Mouse (Mus musculus): ENCODE measurements around the gene Krt32.

The Krt32 gene

DNA sequence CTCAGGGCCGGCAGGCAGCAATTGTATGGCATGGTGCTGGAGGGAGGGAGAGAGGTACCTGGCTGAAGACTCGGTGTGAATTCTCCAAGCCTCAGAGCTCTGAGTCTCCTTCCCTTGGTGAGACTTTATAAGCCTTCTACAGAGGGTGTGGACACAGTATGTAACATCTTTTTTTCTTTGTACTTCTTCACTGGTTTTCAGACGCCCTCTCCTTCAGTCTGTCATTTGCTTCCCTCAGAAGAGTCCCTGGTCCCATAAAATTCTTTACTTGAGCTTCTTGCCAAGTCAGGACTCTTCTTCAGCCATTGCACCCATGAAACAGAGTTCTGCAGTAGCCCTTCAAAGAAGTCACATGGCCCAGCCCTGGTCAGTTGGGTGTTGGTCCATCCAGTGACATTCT, 37.6 kb downstream of the Krt32 start, which contains the start of gene Krt31:
Krt31 (minus strand) TSS at position 101 of the 400 bp plus-strand sequence.
- DNase-seq (ENCODE audit: low read depth) = no peak

DNA sequence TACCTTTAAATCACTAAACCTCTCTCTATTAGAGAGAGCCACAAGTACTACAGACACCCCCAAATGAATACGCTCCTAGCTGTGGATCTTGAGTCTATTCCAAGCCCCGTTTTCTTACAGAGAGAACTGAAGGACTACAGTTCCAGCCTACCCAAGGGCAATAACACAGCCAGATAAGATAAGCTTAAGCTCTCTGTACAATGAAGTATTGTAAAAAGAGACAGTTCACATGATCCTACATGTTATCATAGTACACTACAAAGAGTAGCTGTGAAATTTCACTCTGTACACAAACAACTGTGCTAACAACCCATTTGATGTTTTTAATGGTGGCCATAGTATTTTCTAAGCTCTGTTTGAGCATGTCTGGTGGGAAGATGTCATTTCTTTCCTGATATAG, 40.8 kb downstream of the Krt32 start:
- DNase-seq (ENCODE audit: low read depth) = no peak

DNA sequence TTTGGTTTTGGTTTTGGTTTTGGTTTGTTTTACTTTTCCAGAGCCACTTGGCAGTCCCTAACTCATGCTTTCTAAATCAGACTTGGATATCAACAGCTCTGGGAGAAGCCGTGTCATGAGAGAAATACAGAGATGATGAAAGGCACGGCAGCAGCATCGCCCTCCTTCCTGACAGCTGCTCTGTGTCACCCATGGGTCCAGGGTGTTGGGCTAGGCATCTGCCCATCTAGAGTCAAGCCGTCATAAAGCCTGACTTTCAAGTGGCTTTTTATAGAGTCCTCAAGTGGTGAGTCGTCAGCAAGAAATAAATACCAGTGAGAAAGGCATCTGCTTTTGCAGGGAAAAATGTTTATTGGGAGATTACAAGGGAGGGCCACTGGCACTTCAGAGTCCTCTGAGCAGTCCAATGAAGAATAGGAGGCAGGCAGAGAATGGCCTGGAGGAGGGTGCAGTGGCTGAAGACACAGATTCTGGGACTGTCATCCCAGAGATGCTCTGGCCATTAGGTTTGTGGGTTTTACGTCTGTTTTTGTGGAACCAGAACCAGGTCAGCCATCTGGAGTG, 41.6 kb downstream of the Krt32 start:
- no peak for DNase-seq (ENCODE audit: low read depth)

DNA sequence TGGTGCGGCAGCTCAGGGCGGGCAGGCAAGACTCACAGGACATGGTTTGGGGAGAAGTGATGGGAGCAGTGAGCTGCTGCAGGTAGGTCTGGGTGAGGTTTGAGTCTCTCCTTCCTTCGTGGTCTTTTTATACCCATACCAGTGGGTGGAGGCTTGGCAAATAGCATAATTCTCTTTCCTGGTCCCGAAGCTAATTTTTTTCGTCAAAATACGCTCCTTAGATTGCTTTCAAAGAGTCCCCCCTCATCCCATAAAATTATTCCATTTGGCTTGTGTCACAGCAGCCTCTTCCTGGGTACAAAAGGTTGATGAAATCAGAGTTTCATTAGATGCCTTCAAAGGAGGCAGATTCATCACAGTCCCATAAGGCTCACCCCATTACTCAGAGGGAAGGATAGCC, 46.6 kb downstream of the Krt32 start, which contains the start of gene Krt34:
Krt34 (minus strand) TSS at position 101 of the 400 bp plus-strand sequence.
- no peak for DNase-seq (ENCODE audit: low read depth)

Data from 416B (cell line).